Mouse (Mus musculus) testis, adult 2 months (tissue): ENCODE measurements at regions not wholly inside any gene's neighbourhood (a gene's known extent, or its start where the extent isn't known, plus 50 kb on each side); places are given as distances from the start of the nearest gene placed in this dataset.

Experiments
- H3K27ac ChIP-seq: fragments of 200-500 bp; 2 replicates; pipeline ENCODE4 v1.5.1; 2012; ENCODE audit warnings: low read depth, low read length; ENCODE audit not compliant: control insufficient read depth, insufficient read depth
- H3K27me3 ChIP-seq: fragments of 200-500 bp; 2 replicates; pipeline ENCODE4 v1.6.1; 2012; ENCODE audit warnings: mild to moderate bottlenecking, low read length, moderate library complexity; ENCODE audit not compliant: control insufficient read depth, insufficient read depth
- H3K36me3 ChIP-seq: fragments of 200-500 bp; 2 replicates; pipeline ENCODE4 v1.6.1; 2012; ENCODE audit warnings: mild to moderate bottlenecking, low read length; ENCODE audit not compliant: control insufficient read depth, insufficient read depth
- H3K4me1 ChIP-seq: fragments of 200-500 bp; 2 replicates; pipeline ENCODE4 v1.6.1; 2012; ENCODE audit warnings: low read length; ENCODE audit not compliant: control insufficient read depth, insufficient read depth
- H3K4me3 ChIP-seq: fragments of 200-500 bp; 2 replicates; pipeline ENCODE4 v1.5.1; 2012; ENCODE audit warnings: low read depth, mild to moderate bottlenecking, low read length, moderate library complexity, mixed read lengths; ENCODE audit not compliant: control insufficient read depth
- CTCF ChIP-seq: fragments of 200-500 bp; IDR thresholded peaks from 2 replicates; pipeline ENCODE4 v1.5.1; 2012; ENCODE audit warnings: low read depth, mild to moderate bottlenecking, inconsistent platforms, low read length, moderate library complexity; ENCODE audit not compliant: control insufficient read depth, insufficient read depth, insufficient replicate concordance
- POLR2A ChIP-seq: fragments of 200-500 bp; IDR thresholded peaks from 2 replicates; pipeline ENCODE4 v1.6.1; 2012; ENCODE audit warnings: low read depth, mild to moderate bottlenecking, inconsistent platforms, low read length, moderate library complexity; ENCODE audit not compliant: control insufficient read depth

- H3K4me1 ChIP-seq, result no peaks in the 10 kb centered on the region
- no peaks in the 10 kb centered on the region for H3K27me3 ChIP-seq
- TF ChIP-seq POLR2A, result no peak
- TF ChIP-seq CTCF, result no peak
- H3K36me3 ChIP-seq, result no peaks in the 10 kb centered on the region
- no peak overlapping the region for H3K27ac ChIP-seq
- no peak overlapping the region for H3K4me3 ChIP-seq
Observed at GRCm38 (mm10) chr14:105380101-105380500, 121.7 kb downstream of the Ndfip2 start.

- TF ChIP-seq CTCF (no peak), POLR2A (no peak)
- Histone ChIP-seq H3K36me3 (no peaks in the 10 kb centered on the region), H3K27ac (no peak overlapping the region), H3K4me3 (no peak overlapping the region), H3K4me1 (no peaks in the 10 kb centered on the region), H3K27me3 (no peaks in the 10 kb centered on the region)
Observed at GRCm38 (mm10) chr14:105377770-105378169, 119.4 kb downstream of the Ndfip2 start.

GRCm38 (mm10) chr14:105377035-105377621, 118.8 kb downstream of the Ndfip2 start:
- no peaks in the 10 kb centered on the region for H3K27me3 ChIP-seq
- no peak overlapping the region for H3K27ac ChIP-seq
- H3K4me3 ChIP-seq, result no peak overlapping the region
- no peaks in the 10 kb centered on the region for H3K36me3 ChIP-seq
- TF ChIP-seq POLR2A (no peak), CTCF (no peak)
- no peaks in the 10 kb centered on the region for H3K4me1 ChIP-seq

- H3K27ac ChIP-seq, result no peak overlapping the region
- H3K4me1 ChIP-seq, result no peaks in the 10 kb centered on the region
- H3K4me3 ChIP-seq, result no peak overlapping the region
- H3K27me3 ChIP-seq, result no peaks in the 10 kb centered on the region
- TF ChIP-seq POLR2A (no peak), CTCF (no peak)
- no peaks in the 10 kb centered on the region for H3K36me3 ChIP-seq
Observed at GRCm38 (mm10) chr14:105369637-105370435, 111.5 kb downstream of the Ndfip2 start.

GRCm38 (mm10) chr14:105360530-105360929, 102.2 kb downstream of the Ndfip2 start:
- Histone ChIP-seq H3K4me1 (no peaks in the 10 kb centered on the region), H3K27me3 (no peaks in the 10 kb centered on the region), H3K4me3 (no peak overlapping the region), H3K36me3 (no peaks in the 10 kb centered on the region), H3K27ac (no peak overlapping the region)
- no peak for TF ChIP-seq POLR2A
- no peak for TF ChIP-seq CTCF

GRCm38 (mm10) chr14:105359829-105360228, 101.5 kb downstream of the Ndfip2 start:
- Histone ChIP-seq H3K27me3 (no peaks in the 10 kb centered on the region), H3K36me3 (no peaks in the 10 kb centered on the region), H3K4me1 (no peaks in the 10 kb centered on the region), H3K4me3 (no peak overlapping the region), H3K27ac (no peak overlapping the region)
- no peak for TF ChIP-seq CTCF
- no peak for TF ChIP-seq POLR2A
